Comparison of ENCODE assay signal across 18 mouse cellular contexts in genomic region chr17:4834571-4834970, GRCm38 (mm10).
DNase-seq lines count a peak whose midpoint lies in the region; ATAC-seq lines count a peak whose summit lies in the region.
"Had no signal": no experiment of that assay in that cellular context is flagged by ENCODE, and none has a peak within 500 bp of the region (broad histone marks: within the 10 kb centered on the region; RNA-seq: fewer than 3 reads in every experiment).

No protein-coding gene starts in this region.

- H3K36me3 ChIP-seq in neural tube, embryonic 13.5 days = no peaks in the 10 kb centered on the region
- no peaks in the 10 kb centered on the region for H3K36me3 ChIP-seq in neural tube, embryonic 15.5 days
- no peaks in the 10 kb centered on the region for H3K36me3 ChIP-seq in heart, embryonic 11.5 days (ENCODE audit: control insufficient read depth, insufficient read depth, low read length)
- H3K36me3 ChIP-seq: hindbrain, embryonic 15.5 days; limb, embryonic 10.5 days; liver, embryonic 12.5 days had no signal

- H3K4me1 ChIP-seq in neural tube, embryonic 13.5 days (replicated peaks) = peaks cover 15% of the 10 kb centered on the region; the same call in 1 of the 2 replicates
- peaks cover 5% of the 10 kb centered on the region; the same call in 1 of the 2 replicates for H3K4me1 ChIP-seq in neural tube, embryonic 15.5 days
- H3K4me1 ChIP-seq in heart, embryonic 11.5 days (ENCODE audit: control insufficient read depth, insufficient read depth, low read length) = no peaks in the 10 kb centered on the region
- H3K4me1 ChIP-seq: forebrain, embryonic 13.5 days; limb, embryonic 10.5 days; liver, embryonic 12.5 days had no signal

- no peaks in the 10 kb centered on the region for H3K9me3 ChIP-seq in neural tube, embryonic 13.5 days
- H3K9me3 ChIP-seq in neural tube, embryonic 15.5 days (replicated peaks) = no peaks in the 10 kb centered on the region
- H3K9me3 ChIP-seq in heart, embryonic 11.5 days (replicated peaks; ENCODE audit: control insufficient read depth, low read length) = no peaks in the 10 kb centered on the region
- H3K9me3 ChIP-seq: forebrain, embryonic 13.5 days; hindbrain, embryonic 15.5 days; limb, embryonic 10.5 days; liver, embryonic 12.5 days had no signal

- H3K9ac ChIP-seq in neural tube, embryonic 13.5 days = no peak overlapping the region
- no peak overlapping the region for H3K9ac ChIP-seq in neural tube, embryonic 15.5 days (replicated peaks)
- H3K9ac ChIP-seq in heart, embryonic 11.5 days (ENCODE audit: low read depth, low read length) = no peak overlapping the region
- H3K9ac ChIP-seq: forebrain, embryonic 13.5 days; hindbrain, embryonic 15.5 days; liver, embryonic 12.5 days had no signal

- 37% methylated on average over 7 of the region's 7 CpGs for WGBS in neural tube, embryonic 13.5 days
- 36% methylated on average over 7 of the region's 7 CpGs for WGBS in neural tube, embryonic 15.5 days
- WGBS in heart, embryonic 11.5 days (ENCODE audit: insufficient replicate concordance) = 69% methylated on average over 7 of the region's 7 CpGs

- no peaks in the 10 kb centered on the region for H3K27me3 ChIP-seq in neural tube, embryonic 13.5 days
- no peaks in the 10 kb centered on the region for H3K27me3 ChIP-seq in neural tube, embryonic 15.5 days (replicated peaks)
- H3K27me3 ChIP-seq in heart, embryonic 11.5 days (ENCODE audit: control insufficient read depth, insufficient read depth, low read length) = no peaks in the 10 kb centered on the region
- H3K27me3 ChIP-seq: forebrain, embryonic 13.5 days; hindbrain, embryonic 15.5 days; liver, embryonic 12.5 days had no signal

- H3K27ac ChIP-seq in neural tube, embryonic 13.5 days (replicated peaks) = 0 out of 2 replicates have a peak overlapping the region, but pooled peaks have one; percentile 15
- no peak overlapping the region for H3K27ac ChIP-seq in neural tube, embryonic 15.5 days (replicated peaks)
- H3K27ac ChIP-seq in heart, embryonic 11.5 days (ENCODE audit: low read depth, low read length) = no peak overlapping the region
- H3K27ac ChIP-seq: forebrain, embryonic 13.5 days; hindbrain, embryonic 15.5 days; limb, embryonic 10.5 days; liver, embryonic 12.5 days; stomach, postnatal 0 days had no signal

- DNase-seq in adrenal gland, adult 2 months = peak; percentile 16
- no peak for DNase-seq in adrenal gland, postnatal 10 days
- DNase-seq in layer of hippocampus, adult 18-20 months (ENCODE audit: low spot score in 2 of 2) = peak; percentile 4 to 50
- no peak for DNase-seq in layer of hippocampus, adult 9-10 months (ENCODE audit: low spot score)
- DNase-seq in left cerebral cortex, postnatal 25 days (ENCODE audit: low spot score in 2 of 2) = no peak
- DNase-seq: cerebellum, adult 2 months; thymus, postnatal 14 days had no signal

- no peak for ATAC-seq in neural tube, embryonic 13.5 days (ENCODE audit: low read depth)
- ATAC-seq in neural tube, embryonic 15.5 days (ENCODE audit: low FRiP score) = no peak
- ATAC-seq in heart, embryonic 11.5 days (replicated peaks; ENCODE audit: insufficient number of reproducible peaks, low FRiP score, low TSS enrichment) = no peak
- ATAC-seq: activated CD4-positive, CD25-positive, alpha-beta regulatory T cell, adult 4 months; forebrain, embryonic 13.5 days; intestine, embryonic 16.5 days; liver, embryonic 12.5 days; midbrain, embryonic 16.5 days had no signal

- no peak overlapping the region for H3K4me2 ChIP-seq in neural tube, embryonic 13.5 days
- H3K4me2 ChIP-seq in neural tube, embryonic 15.5 days = no peak overlapping the region
- no peak overlapping the region for H3K4me2 ChIP-seq in heart, embryonic 11.5 days
- H3K4me2 ChIP-seq: forebrain, embryonic 13.5 days; hindbrain, embryonic 15.5 days; liver, embryonic 12.5 days had no signal

- intact Hi-C loops in left cerebral cortex, postnatal 25 days (cut with DNase I) = no loop called here

- H3K4me3 ChIP-seq in neural tube, embryonic 13.5 days = no peak overlapping the region
- H3K4me3 ChIP-seq in neural tube, embryonic 15.5 days (replicated peaks) = no peak overlapping the region
- no peak overlapping the region for H3K4me3 ChIP-seq in heart, embryonic 11.5 days (ENCODE audit: low read depth, low read length)
- H3K4me3 ChIP-seq: forebrain, embryonic 13.5 days; hindbrain, embryonic 15.5 days; limb, embryonic 10.5 days; liver, embryonic 12.5 days had no signal

Comparison
In these comparisons a context has a peak if more than half of its experiments do, and no peak if none do; other contexts are left out.
1. DNase-seq: peak in adrenal gland, adult 2 months (single experiment) and layer of hippocampus, adult 18-20 months (2 of 2); none in adrenal gland, postnatal 10 days (single experiment), layer of hippocampus, adult 9-10 months (single experiment) and left cerebral cortex, postnatal 25 days (0 of 2).